Mouse (Mus musculus) lung, postnatal 10 days (tissue): Measurements from ENCODE around the gene Mesp1.
"Not testable (repeated sequence)": the region's sequence is repeated elsewhere in the genome, so short reads cannot be mapped to it uniquely, and the experiment has no call there.

ENCODE experiments used
- DNase-seq: peaks from one replicate; pipeline ENCODE4 v3.0.0; 2021

Gene Mesp1

GRCm38 (mm10) chr7:79789812-79790211 lies 3.8 kb downstream of the Mesp1 start:
- not testable (repeated sequence) for DNase-seq

- peak; percentile 81 for DNase-seq
Measured at GRCm38 (mm10) chr7:79786295-79786694, 7.3 kb downstream of the Mesp1 start.

- DNase-seq: no peak
Measured at GRCm38 (mm10) chr7:79782516-79782855, 11.1 kb downstream of the Mesp1 start.

GRCm38 (mm10) chr7:79781826-79782515 lies 11.6 kb downstream of the Mesp1 start:
- no peak for DNase-seq

GRCm38 (mm10) chr7:79780647-79781626 lies 12.7 kb downstream of the Mesp1 start:
- peak; percentile 83 for DNase-seq

- DNase-seq: no peak
Measured at GRCm38 (mm10) chr7:79771561-79772512, 21.8 kb downstream of the Mesp1 start.

- no peak for DNase-seq
Measured at GRCm38 (mm10) chr7:79769664-79770063, 23.9 kb downstream of the Mesp1 start.

- DNase-seq: no peak
Measured at GRCm38 (mm10) chr7:79765991-79766390, 27.6 kb downstream of the Mesp1 start.

- no peak for DNase-seq
Measured at GRCm38 (mm10) chr7:79762106-79762505, 31.5 kb downstream of the Mesp1 start.

GRCm38 (mm10) chr7:79761124-79761876 lies 32.3 kb downstream of the Mesp1 start:
- DNase-seq: no peak

- DNase-seq: no peak
Measured at GRCm38 (mm10) chr7:79759766-79760165, 33.8 kb downstream of the Mesp1 start.

GRCm38 (mm10) chr7:79758176-79758575 lies 35.4 kb downstream of the Mesp1 start:
- peak; percentile 58 for DNase-seq

GRCm38 (mm10) chr7:79756334-79756733 lies 37.3 kb downstream of the Mesp1 start:
- DNase-seq: no peak

GRCm38 (mm10) chr7:79749511-79749910 lies 44.1 kb downstream of the Mesp1 start:
- no peak for DNase-seq

GRCm38 (mm10) chr7:79747659-79748058 lies 45.9 kb downstream of the Mesp1 start:
- DNase-seq: no peak

GRCm38 (mm10) chr7:79744585-79744984 lies 49.0 kb downstream of the Mesp1 start:
- DNase-seq: no peak

GRCm38 (mm10) chr7:79744051-79744450 lies 49.5 kb downstream of the Mesp1 start:
- DNase-seq: no peak

- DNase-seq: peak; percentile 91
Measured at GRCm38 (mm10) chr7:79742659-79743536, 50.7 kb downstream of the Mesp1 start, which contains the start of the genes Pex11a and Wdr93. Pex11a (minus strand) TSS chr7:79743131. Wdr93 (plus strand) TSS chr7:79743163.

GRCm38 (mm10) chr7:79742277-79742658 lies 51.3 kb downstream of the Mesp1 start:
- DNase-seq: no peak
